Mouse (Mus musculus): ENCODE measurements around the gene Plcb2. TPM values are rescaled to one million over a fixed set of nuclear protein-coding genes. Genes with fewer than 3 reads are reported as not detected.

Plcb2 gene
- polyA plus RNA-seq, 1 experiment from 2014 or later: 0.64 TPM

- Histone ChIP-seq H3K4me2 (replicated peaks; ENCODE audit: low read depth) (no peak overlapping the region), H3K36me3 (ENCODE audit: control insufficient read depth, insufficient read depth, low read length) (no peaks in the 10 kb centered on the region), H3K9ac (ENCODE audit: low read length) (no peak overlapping the region), H3K9me3 (ENCODE audit: control insufficient read depth, low read length) (no peaks in the 10 kb centered on the region), H3K4me1 (replicated peaks; ENCODE audit: control insufficient read depth, insufficient read depth) (no peaks in the 10 kb centered on the region; the same call in 1 of the 2 replicates), H3K4me3 (ENCODE audit: low read depth, low read length) (no peak overlapping the region), H3K27ac (replicated peaks) (no peak overlapping the region), H3K27me3 (ENCODE audit: control insufficient read depth, insufficient read depth, low read length) (peaks cover 4% of the 10 kb centered on the region; the same call in 1 of the 2 replicates)
- ATAC-seq (ENCODE audit: low FRiP score, low TSS enrichment): no peak
- DNase-seq (ENCODE audit: low spot score): no peak
- TF ChIP-seq EP300 (optimal IDR thresholded peaks at IDR 0.05) (no peak), CTCF (IDR thresholded peaks at IDR 0.05; ENCODE audit: low read depth) (no peak)
- WGBS: 44% methylated on average over 4 of the region's 4 CpGs
These were observed 14.0 kb downstream of the Plcb2 start for GRCm38 (mm10) chr2:118714230-118714629.

GRCm38 (mm10) chr2:118713631-118714030, 14.6 kb downstream of the Plcb2 start:
- Histone ChIP-seq H3K27me3 (ENCODE audit: control insufficient read depth, insufficient read depth, low read length) (peaks cover 4% of the 10 kb centered on the region; the same call in 1 of the 2 replicates), H3K9me3 (ENCODE audit: control insufficient read depth, low read length) (no peaks in the 10 kb centered on the region), H3K4me2 (replicated peaks; ENCODE audit: low read depth) (no peak overlapping the region), H3K27ac (replicated peaks) (no peak overlapping the region), H3K4me1 (replicated peaks; ENCODE audit: control insufficient read depth, insufficient read depth) (no peaks in the 10 kb centered on the region; the same call in 1 of the 2 replicates), H3K4me3 (ENCODE audit: low read depth, low read length) (no peak overlapping the region), H3K36me3 (ENCODE audit: control insufficient read depth, insufficient read depth, low read length) (no peaks in the 10 kb centered on the region), H3K9ac (ENCODE audit: low read length) (no peak overlapping the region)
- DNase-seq (ENCODE audit: low spot score) (no peak), ATAC-seq (ENCODE audit: low FRiP score, low TSS enrichment) (no peak)
- TF ChIP-seq CTCF (IDR thresholded peaks at IDR 0.05; ENCODE audit: low read depth) (no peak), EP300 (optimal IDR thresholded peaks at IDR 0.05) (no peak)
- WGBS: 88% methylated on average over 6 of the region's 6 CpGs

- Histone ChIP-seq H3K27ac (replicated peaks) (no peak overlapping the region), H3K9ac (ENCODE audit: low read length) (peak overlapping the region; percentile 45; the same call in 1 of the 2 replicates), H3K4me1 (replicated peaks; ENCODE audit: control insufficient read depth, insufficient read depth) (no peaks in the 10 kb centered on the region; the same call in 1 of the 2 replicates), H3K4me3 (ENCODE audit: low read depth, low read length) (peak overlapping the region; percentile 35), H3K9me3 (ENCODE audit: control insufficient read depth, low read length) (no peaks in the 10 kb centered on the region), H3K4me2 (replicated peaks; ENCODE audit: low read depth) (peak overlapping the region; percentile 65), H3K27me3 (ENCODE audit: control insufficient read depth, insufficient read depth, low read length) (peaks cover 6% of the 10 kb centered on the region; the same call in 1 of the 2 replicates), H3K36me3 (ENCODE audit: control insufficient read depth, insufficient read depth, low read length) (no peaks in the 10 kb centered on the region)
- under 1% methylated on average over 33 of the region's 36 CpGs for WGBS
- DNase-seq (ENCODE audit: low spot score): peak; percentile 70
- TF ChIP-seq EP300 (optimal IDR thresholded peaks at IDR 0.05): no peak
- TF ChIP-seq CTCF (IDR thresholded peaks at IDR 0.05; ENCODE audit: low read depth): no peak
- peak; percentile 73 for ATAC-seq (ENCODE audit: low FRiP score, low TSS enrichment)
These were observed 17.2 kb downstream of the Plcb2 start for GRCm38 (mm10) chr2:118711038-118711494.

- Histone ChIP-seq H3K27me3 (ENCODE audit: control insufficient read depth, insufficient read depth, low read length) (peaks cover 9% of the 10 kb centered on the region; the same call in 1 of the 2 replicates), H3K4me1 (replicated peaks; ENCODE audit: control insufficient read depth, insufficient read depth) (no peaks in the 10 kb centered on the region; the same call in 1 of the 2 replicates), H3K4me2 (replicated peaks; ENCODE audit: low read depth) (no peak overlapping the region), H3K4me3 (ENCODE audit: low read depth, low read length) (no peak overlapping the region), H3K9me3 (ENCODE audit: control insufficient read depth, low read length) (no peaks in the 10 kb centered on the region), H3K27ac (replicated peaks) (no peak overlapping the region), H3K36me3 (ENCODE audit: control insufficient read depth, insufficient read depth, low read length) (no peaks in the 10 kb centered on the region), H3K9ac (ENCODE audit: low read length) (no peak overlapping the region)
- 63% methylated on average over 4 of the region's 4 CpGs for WGBS
- no peak for ATAC-seq (ENCODE audit: low FRiP score, low TSS enrichment)
- no peak for DNase-seq (ENCODE audit: low spot score)
- TF ChIP-seq EP300 (optimal IDR thresholded peaks at IDR 0.05) (no peak), CTCF (IDR thresholded peaks at IDR 0.05; ENCODE audit: low read depth) (no peak)
These were observed 18.5 kb downstream of the Plcb2 start for GRCm38 (mm10) chr2:118709655-118710221.

- Histone ChIP-seq H3K36me3 (ENCODE audit: control insufficient read depth, insufficient read depth, low read length) (no peaks in the 10 kb centered on the region), H3K9me3 (ENCODE audit: control insufficient read depth, low read length) (no peaks in the 10 kb centered on the region), H3K4me3 (ENCODE audit: low read depth, low read length) (no peak overlapping the region), H3K4me1 (replicated peaks; ENCODE audit: control insufficient read depth, insufficient read depth) (peaks cover 6% of the 10 kb centered on the region), H3K9ac (ENCODE audit: low read length) (no peak overlapping the region), H3K4me2 (replicated peaks; ENCODE audit: low read depth) (no peak overlapping the region), H3K27me3 (ENCODE audit: control insufficient read depth, insufficient read depth, low read length) (peaks cover 16% of the 10 kb centered on the region; the same call in 1 of the 2 replicates), H3K27ac (replicated peaks) (no peak overlapping the region)
- DNase-seq (ENCODE audit: low spot score) (no peak), ATAC-seq (ENCODE audit: low FRiP score, low TSS enrichment) (no peak)
- TF ChIP-seq EP300 (optimal IDR thresholded peaks at IDR 0.05): no peak
- TF ChIP-seq CTCF (IDR thresholded peaks at IDR 0.05; ENCODE audit: low read depth): no peak
- WGBS: 62% methylated on average over 4 of the region's 4 CpGs
These were observed 19.8 kb downstream of the Plcb2 start for GRCm38 (mm10) chr2:118708472-118708871.

- ATAC-seq (ENCODE audit: low FRiP score, low TSS enrichment) (no peak), DNase-seq (ENCODE audit: low spot score) (no peak)
- Histone ChIP-seq H3K27ac (replicated peaks) (no peak overlapping the region), H3K36me3 (ENCODE audit: control insufficient read depth, insufficient read depth, low read length) (no peaks in the 10 kb centered on the region), H3K27me3 (ENCODE audit: control insufficient read depth, insufficient read depth, low read length) (peaks cover 25% of the 10 kb centered on the region), H3K4me2 (replicated peaks; ENCODE audit: low read depth) (no peak overlapping the region), H3K4me1 (replicated peaks; ENCODE audit: control insufficient read depth, insufficient read depth) (peaks cover 12% of the 10 kb centered on the region), H3K9me3 (ENCODE audit: control insufficient read depth, low read length) (no peaks in the 10 kb centered on the region), H3K4me3 (ENCODE audit: low read depth, low read length) (no peak overlapping the region), H3K9ac (ENCODE audit: low read length) (no peak overlapping the region)
- TF ChIP-seq EP300 (optimal IDR thresholded peaks at IDR 0.05) (no peak), CTCF (IDR thresholded peaks at IDR 0.05; ENCODE audit: low read depth) (no peak)
- WGBS: 36% methylated on average over 6 of the region's 6 CpGs
These were observed 21.8 kb downstream of the Plcb2 start for GRCm38 (mm10) chr2:118706436-118706835.

Data from stomach, postnatal 0 days (tissue).